Mouse (Mus musculus): ENCODE measurements around the gene Elp1.

Elp1 gene

GRCm38 (mm10) chr4:56801907-56802668 lies at the start of gene Elp1, which contains the start of gene Fam206a:
Gene Elp1, minus strand, starts transcription at chr4:56802331.
Gene Fam206a, plus strand, starts transcription at chr4:56802345.
- DNase-seq (ENCODE audit: low spot score): peak; percentile 89

GRCm38 (mm10) chr4:56850724-56851123 lies 48.6 kb upstream of the Elp1 start:
- no peak for DNase-seq (ENCODE audit: low spot score)

- no peak for DNase-seq (ENCODE audit: low spot score)
Observed at GRCm38 (mm10) chr4:56848044-56848443, 45.9 kb upstream of the Elp1 start.

- DNase-seq (ENCODE audit: low spot score): no peak
Observed at GRCm38 (mm10) chr4:56847400-56847799, 45.3 kb upstream of the Elp1 start.

- no peak for DNase-seq (ENCODE audit: low spot score)
Observed at GRCm38 (mm10) chr4:56845896-56846533, 43.9 kb upstream of the Elp1 start.

GRCm38 (mm10) chr4:56844911-56845310 lies 42.8 kb upstream of the Elp1 start:
- DNase-seq (ENCODE audit: low spot score): no peak

- DNase-seq (ENCODE audit: low spot score): no peak
Observed at GRCm38 (mm10) chr4:56843963-56844362, 41.8 kb upstream of the Elp1 start.

- no peak for DNase-seq (ENCODE audit: low spot score)
Observed at GRCm38 (mm10) chr4:56842501-56842900, 40.4 kb upstream of the Elp1 start.

- no peak for DNase-seq (ENCODE audit: low spot score)
Observed at GRCm38 (mm10) chr4:56840297-56840696, 38.2 kb upstream of the Elp1 start.

- DNase-seq (ENCODE audit: low spot score): no peak
Observed at GRCm38 (mm10) chr4:56837661-56838060, 35.5 kb upstream of the Elp1 start.

- DNase-seq (ENCODE audit: low spot score): no peak
Observed at GRCm38 (mm10) chr4:56831998-56832397, 29.9 kb upstream of the Elp1 start.

- no peak for DNase-seq (ENCODE audit: low spot score)
Observed at GRCm38 (mm10) chr4:56831013-56831609, 29.0 kb upstream of the Elp1 start.

GRCm38 (mm10) chr4:56829511-56829921 lies 27.4 kb upstream of the Elp1 start:
- peak; percentile 40 for DNase-seq (ENCODE audit: low spot score)

GRCm38 (mm10) chr4:56828932-56829331 lies 26.8 kb upstream of the Elp1 start:
- no peak for DNase-seq (ENCODE audit: low spot score)

GRCm38 (mm10) chr4:56824231-56824630 lies 22.1 kb upstream of the Elp1 start:
- DNase-seq (ENCODE audit: low spot score): no peak

- DNase-seq (ENCODE audit: low spot score): peak; percentile 40
Observed at GRCm38 (mm10) chr4:56820017-56820550, 18.0 kb upstream of the Elp1 start.

- no peak for DNase-seq (ENCODE audit: low spot score)
Observed at GRCm38 (mm10) chr4:56815131-56815530, 13.0 kb upstream of the Elp1 start.

- no peak for DNase-seq (ENCODE audit: low spot score)
Observed at GRCm38 (mm10) chr4:56812096-56812495, 10.0 kb upstream of the Elp1 start.

GRCm38 (mm10) chr4:56811642-56812041 lies 9.5 kb upstream of the Elp1 start:
- no peak for DNase-seq (ENCODE audit: low spot score)

- no peak for DNase-seq (ENCODE audit: low spot score)
Observed at GRCm38 (mm10) chr4:56809050-56809449, 6.9 kb upstream of the Elp1 start.

GRCm38 (mm10) chr4:56802669-56803150 lies 579 bp upstream of the Elp1 start:
- DNase-seq (ENCODE audit: low spot score): no peak

- DNase-seq (ENCODE audit: low spot score): no peak
Observed at GRCm38 (mm10) chr4:56791373-56791772, 10.8 kb downstream of the Elp1 start.

- no peak for DNase-seq (ENCODE audit: low spot score)
Observed at GRCm38 (mm10) chr4:56771065-56771464, 31.1 kb downstream of the Elp1 start.
